Mouse (Mus musculus) CH12.LX (cell line): ENCODE measurements around the gene Rbm33. TPM values are rescaled to one million over a fixed set of nuclear protein-coding genes. Genes with fewer than 3 reads are reported as not detected.
A peak's percentile ranks its signal among the peaks of the same experiment; 100 is the strongest.

Experiments
- DNase-seq: peaks from one replicate; pipeline ENCODE4 v3.0.0-alpha.2; 2013; ENCODE audit errors: extremely low read depth
- H3K27ac ChIP-seq: 2 replicates; pipeline ENCODE4 v1.5.1; 2012; ENCODE audit warnings: low read depth, mild to moderate bottlenecking, control low read depth, moderate library complexity; ENCODE audit not compliant: insufficient read depth
- H3K27me3 ChIP-seq: replicated peaks from 2 replicates; pipeline ENCODE3; 2012; ENCODE audit warnings: inconsistent platforms
- H3K36me3 ChIP-seq, 2 experiments: replicated peaks in 1 of 2; 2 replicates each; pipeline versions ENCODE3 to v1.6.1; 2012; ENCODE audit warnings: inconsistent platforms in 1 of 2, low read length in 1 of 2, mild to moderate bottlenecking in 1 of 2, mixed read lengths in 1 of 2, moderate library complexity in 1 of 2; ENCODE audit not compliant: control insufficient read depth in 1 of 2, insufficient read depth in 1 of 2
- H3K4me1 ChIP-seq, 2 experiments: 2 replicates each; pipeline ENCODE4 v1.6.1; 2012; ENCODE audit warnings: inconsistent platforms in 1 of 2, moderate library complexity in 1 of 2; ENCODE audit not compliant: insufficient read depth in 2 of 2, control insufficient read depth in 1 of 2
- H3K4me2 ChIP-seq: 2 replicates; pipeline ENCODE4 v1.6.1; 2012; ENCODE audit warnings: low read depth, mild to moderate bottlenecking, control low read depth; ENCODE audit not compliant: poor library complexity, insufficient read depth, severe bottlenecking
- H3K4me3 ChIP-seq, 3 experiments: fragments of 150-350 bp in 1 of 3; sonication (generic) in 1 of 3; replicated peaks in 1 of 3; 2 replicates each; pipeline versions ENCODE3 to v1.5.1; 2011 to 2012; ENCODE audit warnings: low read depth in 2 of 3, low read length in 2 of 3, mild to moderate bottlenecking in 2 of 3, moderate library complexity in 2 of 3, control low read depth in 1 of 3, improper control_type of control experiment in 1 of 3, inconsistent platforms in 1 of 3, mixed read lengths in 1 of 3; ENCODE audit not compliant: poor library complexity in 1 of 3
- H3K79me2 ChIP-seq: replicated peaks from 2 replicates; pipeline ENCODE4 v1.6.1; 2012; ENCODE audit warnings: mild to moderate bottlenecking, moderate library complexity; ENCODE audit not compliant: control insufficient read depth, poor library complexity, insufficient read depth, severe bottlenecking; ENCODE audit errors: extremely low read depth
- H3K9ac ChIP-seq: 2 replicates; pipeline ENCODE4 v1.6.1; 2012; ENCODE audit warnings: low read depth, mild to moderate bottlenecking, control low read depth, moderate library complexity; ENCODE audit not compliant: insufficient read depth
- H3K9me3 ChIP-seq: replicated peaks from 2 replicates; pipeline ENCODE3; 2012; ENCODE audit warnings: low read length, inconsistent platforms, mixed read lengths
- BHLHE40 ChIP-seq: IDR thresholded peaks from 2 replicates; pipeline ENCODE4 v1.6.1; 2011; ENCODE audit warnings: mild to moderate bottlenecking, low read depth, low read length, improper control_type of control experiment
- CHD2 ChIP-seq: IDR thresholded peaks from 2 replicates; pipeline ENCODE4 v1.6.1; 2011; ENCODE audit warnings: low read length, improper control_type of control experiment
- CTCF ChIP-seq, 2 experiments: IDR thresholded peaks in 1 of 2; conservative IDR thresholded peaks in 1 of 2; 2 replicates each; pipeline ENCODE4 v1.5.1; 2011 to 2012; ENCODE audit warnings: low read depth in 2 of 2, low read length in 2 of 2, improper control_type of control experiment in 1 of 2, inconsistent platforms in 1 of 2, mild to moderate bottlenecking in 1 of 2, moderate library complexity in 1 of 2
- EP300 ChIP-seq: IDR thresholded peaks from 2 replicates; pipeline ENCODE4 v1.6.1; 2011; ENCODE audit warnings: low read length, improper control_type of control experiment
- JUND ChIP-seq: conservative IDR thresholded peaks from 2 replicates; pipeline ENCODE4 v1.6.1; 2011; ENCODE audit warnings: low read depth, low read length, improper control_type of control experiment
- KAT2A ChIP-seq: IDR thresholded peaks from 2 replicates; pipeline ENCODE4 v1.6.1; 2012; ENCODE audit warnings: low read length, improper control_type of control experiment, inconsistent platforms; ENCODE audit not compliant: insufficient replicate concordance
- MAFK ChIP-seq: IDR thresholded peaks from 2 replicates; pipeline ENCODE4 v1.6.1; 2011; ENCODE audit warnings: low read length, improper control_type of control experiment; ENCODE audit not compliant: insufficient replicate concordance
- MAZ ChIP-seq: IDR thresholded peaks from 2 replicates; pipeline ENCODE4 v1.6.1; 2012; ENCODE audit warnings: low read depth, mild to moderate bottlenecking, inconsistent platforms, low read length, improper control_type of control experiment, moderate library complexity
- MEF2A ChIP-seq: IDR thresholded peaks from 2 replicates; pipeline ENCODE4 v1.6.1; 2014; ENCODE audit warnings: low read depth, mild to moderate bottlenecking, inconsistent platforms, low read length, improper control_type of control experiment, borderline replicate concordance
- NELFE ChIP-seq: IDR thresholded peaks from 2 replicates; pipeline ENCODE4 v1.6.1; 2011; ENCODE audit warnings: low read depth, low read length, improper control_type of control experiment
- POLR2A ChIP-seq: IDR thresholded peaks from 2 replicates; pipeline ENCODE4 v1.6.1; 2011; ENCODE audit warnings: low read depth, mild to moderate bottlenecking, improper control_type of control experiment, low read length
- RAD21 ChIP-seq: IDR thresholded peaks from 2 replicates; pipeline ENCODE4 v1.6.1; 2011; ENCODE audit warnings: low read depth, mild to moderate bottlenecking, low read length, improper control_type of control experiment, moderate library complexity
- RCOR1 ChIP-seq: conservative IDR thresholded peaks from 2 replicates; pipeline ENCODE4 v1.6.1; 2012; ENCODE audit warnings: low read depth, mild to moderate bottlenecking, inconsistent platforms, low read length, improper control_type of control experiment
- SIN3A ChIP-seq: IDR thresholded peaks from 2 replicates; pipeline ENCODE4 v1.6.1; 2012; ENCODE audit warnings: low read length, improper control_type of control experiment, inconsistent platforms
- SMC3 ChIP-seq: IDR thresholded peaks from 2 replicates; pipeline ENCODE4 v1.6.1; 2011; ENCODE audit warnings: low read depth, low read length, improper control_type of control experiment
- TCF12 ChIP-seq: IDR thresholded peaks from 2 replicates; pipeline ENCODE4 v1.6.1; 2014; ENCODE audit warnings: low read depth, mild to moderate bottlenecking, inconsistent platforms, low read length, improper control_type of control experiment
- UBTF ChIP-seq: IDR thresholded peaks from 2 replicates; pipeline ENCODE4 v1.6.1; 2012; ENCODE audit warnings: low read depth, mild to moderate bottlenecking, inconsistent platforms, low read length, improper control_type of control experiment, moderate library complexity
- USF2 ChIP-seq: conservative IDR thresholded peaks from 2 replicates; pipeline ENCODE4 v1.6.1; 2011; ENCODE audit warnings: low read depth, low read length, improper control_type of control experiment
- ZC3H11A ChIP-seq: IDR thresholded peaks from 2 replicates; pipeline ENCODE4 v1.6.1; 2012; ENCODE audit warnings: low read depth, mild to moderate bottlenecking, inconsistent platforms, low read length, improper control_type of control experiment
- ZKSCAN1 ChIP-seq: IDR thresholded peaks from 2 replicates; pipeline ENCODE4 v1.6.1; 2012; ENCODE audit warnings: low read depth, inconsistent platforms, low read length, improper control_type of control experiment, borderline replicate concordance
- ZMIZ1 ChIP-seq: IDR thresholded peaks from 2 replicates; pipeline ENCODE4 v1.6.1; 2012; ENCODE audit warnings: low read depth, mild to moderate bottlenecking, inconsistent platforms, low read length, improper control_type of control experiment
- dilution Hi-C: fragments of 300-500 bp; cut with MboI; formaldehyde crosslinking; loops from 2 replicates; pipeline ENCODE4 v1.14.3; 2020; ENCODE audit warnings: low sequenced_read_pairs; ENCODE audit not compliant: extremely low pct_unique_long_range_greater_than_20kb, extremely low pct_ligation_motif_present
- in situ Hi-C: fragments of 300-500 bp; cut with MboI; formaldehyde crosslinking; loops from 3 replicates; pipeline ENCODE4 v1.14.3; 2019; ENCODE audit warnings: low sequenced_read_pairs, low pct_ligation_motif_present, low pct_unique_long_range_greater_than_20kb, mixed read lengths
- polyA plus RNA-seq: library from polyadenylated mRNA; unstranded; fragments of >175 nt; gene quantifications from 2 replicates; pipeline ENCODE4 v1.2.1, GENCODE M21; 2012; ENCODE audit warnings: low read depth; ENCODE audit not compliant: insufficient read length
- total RNA-seq, 2 experiments: library from RNA; depleted of rRNA; stranded (reverse); fragments of 300-350 nt in 1 of 2; fragments of >200 nt in 1 of 2; gene quantifications; 2 replicates each; pipeline ENCODE4 v1.2.3; 2012 to 2014

Rbm33 gene
- total and polyA plus RNA-seq, 3 experiments = 7.4 to 50.3 (median 15.1) TPM

DNA sequence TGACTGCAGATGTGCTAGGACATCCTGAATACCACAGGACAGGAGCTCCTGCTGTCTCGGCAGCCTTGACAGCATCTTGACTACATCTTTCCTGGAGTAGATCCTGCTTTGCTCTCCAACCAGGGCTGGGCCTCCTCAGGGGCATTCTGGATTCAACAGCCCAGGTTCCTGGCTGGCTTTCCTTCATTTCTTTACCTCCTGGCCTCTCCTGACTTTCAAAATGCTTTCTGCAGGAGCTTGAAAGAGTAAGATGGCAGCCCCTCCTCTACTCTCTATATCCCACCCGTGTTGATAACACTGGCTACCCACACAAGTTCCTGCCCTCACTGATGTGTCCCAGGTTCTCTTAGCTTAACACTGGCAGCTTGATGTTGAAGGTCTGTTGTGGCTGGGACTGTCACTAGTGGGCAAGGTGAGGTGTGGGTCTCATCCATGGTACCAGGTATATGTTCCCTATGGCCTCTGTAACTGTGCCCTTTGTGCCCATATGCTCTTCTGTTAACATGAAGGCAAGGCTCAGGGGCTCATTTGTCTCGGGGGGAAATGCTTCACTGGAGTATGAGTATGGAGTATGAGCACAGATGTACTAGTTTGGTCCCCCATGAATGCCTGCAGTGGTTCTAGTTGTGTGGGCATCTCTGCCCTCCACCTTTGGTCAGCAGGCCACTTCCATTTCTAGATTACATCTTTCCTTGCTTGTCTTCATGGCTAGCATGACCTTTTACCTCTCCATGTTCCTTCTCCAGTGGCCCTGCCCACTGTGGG is 133.4 kb downstream of the Rbm33 start:
- Histone ChIP-seq H3K9ac (no peak overlapping the region), H3K79me2 (no peaks in the 10 kb centered on the region), H3K4me2 (no peak overlapping the region), H3K9me3 (no peaks in the 10 kb centered on the region), H3K4me1 (no peaks in the 10 kb centered on the region), H3K27ac (no peak overlapping the region), H3K4me3 (no peak overlapping the region), H3K27me3 (no peaks in the 10 kb centered on the region), H3K36me3 (no peaks in the 10 kb centered on the region)
- in situ Hi-C loops = loop anchor here (25.0 kb wide), 2 partner anchors 587 to 837 kb away; no protein-coding TSS in a partner anchor
- no peak for TF ChIP-seq ZKSCAN1
- no peak for TF ChIP-seq JUND
- TF ChIP-seq USF2 = no peak
- TF ChIP-seq BHLHE40 = no peak
- no peak for TF ChIP-seq RCOR1
- no peak for TF ChIP-seq ZMIZ1
- TF ChIP-seq EP300 = no peak
- no peak for TF ChIP-seq SIN3A
- no peak for TF ChIP-seq UBTF
- TF ChIP-seq MAZ = no peak
- TF ChIP-seq SMC3 = no peak
- TF ChIP-seq CHD2 = no peak
- no peak for TF ChIP-seq TCF12
- TF ChIP-seq NELFE = no peak
- dilution Hi-C loops = no loop called here
- no peak for DNase-seq

GRCm38 (mm10) chr5:28451053-28451638 is 134.2 kb downstream of the Rbm33 start:
- no peak overlapping the region for H3K4me3 ChIP-seq
- no peaks in the 10 kb centered on the region for H3K4me1 ChIP-seq
- dilution Hi-C loops = no loop called here
- no peaks in the 10 kb centered on the region for H3K9me3 ChIP-seq
- no peaks in the 10 kb centered on the region for H3K79me2 ChIP-seq
- TF ChIP-seq MEF2A (no peak), MAFK (peak; percentile 48; the same call in 1 of the 2 replicates), RAD21 (peak; percentile 92), POLR2A (no peak), CTCF (conservative IDR thresholded peaks at IDR 0.05 in 1 of 2, IDR thresholded peaks at IDR 0.05 in 1 of 2; ENCODE audit: low read depth in 2 of 2, low read length in 2 of 2) (peak; percentile 74 to 90), MAZ (no peak), SMC3 (peak; percentile 78), ZC3H11A (peak; percentile 44; the same call in 1 of the 2 replicates), KAT2A (no peak)
- TF ChIP-seq, all 38 proteins: peak for 5
- Histone ChIP-seq H3K27ac (no peak overlapping the region), H3K27me3 (no peaks in the 10 kb centered on the region), H3K9ac (no peak overlapping the region), H3K36me3 (no peaks in the 10 kb centered on the region), H3K4me2 (no peak overlapping the region)
- in situ Hi-C loops = loop anchor here (25.0 kb wide), 2 partner anchors 586 to 836 kb away; no protein-coding TSS in a partner anchor
- peak; percentile 71 for DNase-seq
